Mouse (Mus musculus) spleen, postnatal 10 days (tissue): ENCODE data around the gene Mturn.
A peak's percentile ranks its signal among the peaks of the same experiment; 100 is the strongest.

Experiments
- DNase-seq, 2 experiments: peaks; one replicate each; pipeline ENCODE4 v3.0.0; 2021 to 2022; ENCODE audit warnings: low spot score in 2 of 2

Gene Mturn

DNA sequence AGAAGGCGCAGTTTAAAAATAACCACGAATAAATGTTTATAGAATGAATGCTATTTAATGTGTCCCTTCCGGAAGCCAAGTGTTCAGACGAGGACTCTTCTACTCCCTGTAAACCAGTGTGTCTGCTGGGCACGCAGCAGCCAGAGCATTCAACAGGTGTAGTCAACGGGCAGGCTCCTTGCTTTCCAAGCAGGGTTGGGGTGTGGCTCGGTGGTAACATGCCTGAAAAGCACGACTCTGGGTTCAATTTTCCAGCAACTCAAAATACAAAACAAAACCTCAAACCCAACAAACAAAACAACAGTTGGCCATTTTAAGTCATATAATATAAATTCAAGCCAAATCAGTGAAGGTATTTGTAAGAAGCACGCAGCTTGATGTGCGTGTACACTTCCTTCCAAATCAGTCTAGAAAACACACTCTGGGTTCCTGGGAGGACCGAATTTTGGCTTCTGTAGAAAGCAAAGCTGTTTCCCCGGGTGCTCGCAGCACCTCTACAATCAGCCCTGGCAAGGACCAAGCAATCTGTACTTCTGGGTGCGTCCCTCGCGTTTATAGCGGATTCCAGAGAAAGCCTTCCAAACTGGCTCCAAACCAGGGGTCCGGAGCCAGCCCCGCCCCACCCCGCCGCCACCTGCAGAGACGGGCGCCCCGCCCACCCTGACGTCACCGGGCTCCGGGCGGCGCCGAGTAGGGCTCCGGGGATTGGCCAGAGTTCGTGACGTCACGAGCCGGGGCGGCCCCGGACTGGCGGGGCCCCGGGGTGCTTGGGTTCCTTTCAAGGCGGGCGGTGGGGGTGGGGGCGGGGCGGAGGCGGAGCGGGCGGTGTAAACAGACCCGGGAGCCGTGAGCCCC lies at the start of gene Mturn:
Gene Mturn, plus strand, starts transcription at position 734 of the 855 bp plus-strand sequence.
- DNase-seq = peak; percentile 100

DNA sequence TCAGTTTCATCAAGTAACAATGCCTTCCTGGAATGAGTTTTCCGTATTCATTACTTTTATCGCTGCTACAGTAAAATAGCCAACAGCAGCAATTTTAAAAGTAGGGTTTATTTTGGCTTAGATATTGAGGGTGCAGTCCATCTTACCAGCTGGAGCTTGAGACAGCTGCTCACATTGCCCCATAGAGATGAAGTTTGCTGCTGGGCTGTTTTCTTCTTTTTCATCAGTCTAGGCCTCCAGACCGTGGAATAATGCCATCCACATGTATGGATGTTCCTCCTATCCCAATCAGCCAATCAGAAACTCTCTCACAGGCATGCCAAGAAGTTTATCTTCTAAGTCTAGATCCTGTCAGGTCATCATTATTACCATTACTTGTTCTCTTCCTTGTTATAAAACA lies 41.5 kb upstream of the Mturn start:
- DNase-seq = no peak

DNA sequence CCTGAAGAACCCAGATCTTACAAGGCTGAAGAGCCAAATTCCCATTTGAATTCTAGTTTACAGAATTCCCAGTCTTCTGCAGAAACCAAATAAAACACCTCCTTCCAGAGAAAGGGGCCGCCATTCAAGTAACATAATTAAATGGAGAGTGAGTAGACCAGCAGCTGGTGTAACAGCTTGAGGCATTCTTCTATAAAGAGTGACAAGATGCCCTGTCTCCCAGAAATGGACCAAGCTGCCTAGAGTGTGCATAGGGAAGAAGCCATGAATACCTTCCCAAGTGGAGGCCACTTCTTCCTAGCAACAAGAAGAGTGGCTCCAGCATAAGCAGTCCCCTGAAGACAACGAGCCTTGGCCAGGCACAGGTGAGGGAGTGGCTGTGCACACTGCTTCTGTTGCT lies 39.5 kb upstream of the Mturn start:
- no peak for DNase-seq

DNA sequence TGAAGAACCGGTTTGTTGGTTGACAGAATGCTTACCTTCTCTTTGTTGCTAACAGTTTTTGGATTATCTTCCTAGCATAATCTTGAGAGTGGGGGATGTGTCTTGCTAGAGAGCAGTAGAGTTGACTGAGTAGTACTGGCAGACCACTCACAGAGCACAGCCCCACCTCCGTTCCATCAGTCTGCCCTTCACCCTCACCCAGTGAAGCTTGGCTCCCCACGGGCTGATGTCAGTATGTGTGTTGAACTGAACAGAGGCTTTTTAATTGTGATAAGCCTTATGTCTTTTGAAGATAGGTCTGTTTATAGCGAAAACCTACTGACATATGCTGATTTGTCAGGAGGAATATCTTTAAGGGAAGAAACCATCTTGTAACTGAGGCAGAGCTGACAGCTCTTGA lies 38.2 kb upstream of the Mturn start:
- DNase-seq = no peak

DNA sequence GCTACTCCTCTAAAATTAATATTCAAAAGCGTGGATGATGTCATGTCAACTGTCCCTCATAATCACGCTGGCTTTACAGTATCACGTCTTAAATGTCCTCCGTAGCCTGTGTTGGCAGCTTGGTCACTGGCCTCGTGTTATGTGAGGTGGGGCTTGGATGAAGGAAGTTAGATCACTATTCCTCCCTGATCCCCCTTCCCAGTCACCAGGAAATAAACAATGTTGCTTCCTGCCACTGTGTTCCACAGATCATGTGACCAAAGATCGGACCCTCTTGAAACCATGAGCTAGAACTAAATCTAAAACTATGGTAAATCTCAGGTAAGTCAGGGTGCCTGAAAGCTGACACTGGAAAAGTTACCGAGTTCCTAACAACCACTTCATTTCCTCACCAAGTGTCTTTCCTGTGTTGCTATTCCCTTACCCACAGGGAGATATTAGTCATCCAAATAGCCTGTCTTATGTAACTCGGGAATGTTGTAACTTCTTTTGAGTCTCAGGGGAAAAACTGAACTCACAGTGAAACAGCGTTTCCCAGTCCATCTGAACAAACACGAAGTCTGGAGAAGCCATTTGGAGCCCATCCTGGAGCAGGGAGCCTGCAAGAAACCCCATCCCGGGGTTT lies 25.8 kb upstream of the Mturn start:
- DNase-seq = no peak

DNA sequence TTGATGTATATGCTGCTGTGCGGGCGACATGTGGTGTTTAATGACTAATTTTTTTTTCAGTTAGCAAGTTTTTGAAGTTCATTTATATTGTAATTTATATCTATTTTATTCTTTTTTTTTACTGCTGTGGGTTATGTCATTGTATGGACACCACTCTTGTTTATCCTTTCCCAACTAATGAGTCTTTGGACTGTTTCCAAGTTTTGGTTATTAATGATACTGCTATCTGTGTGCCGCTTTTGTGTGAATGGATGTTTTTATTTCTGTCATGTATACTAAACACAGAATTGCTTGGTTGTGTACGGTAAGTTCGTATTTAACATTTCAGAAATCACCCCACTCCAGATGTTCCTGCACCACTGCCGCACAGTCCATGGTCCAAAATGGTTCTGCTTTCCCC lies 23.6 kb upstream of the Mturn start:
- DNase-seq = no peak

DNA sequence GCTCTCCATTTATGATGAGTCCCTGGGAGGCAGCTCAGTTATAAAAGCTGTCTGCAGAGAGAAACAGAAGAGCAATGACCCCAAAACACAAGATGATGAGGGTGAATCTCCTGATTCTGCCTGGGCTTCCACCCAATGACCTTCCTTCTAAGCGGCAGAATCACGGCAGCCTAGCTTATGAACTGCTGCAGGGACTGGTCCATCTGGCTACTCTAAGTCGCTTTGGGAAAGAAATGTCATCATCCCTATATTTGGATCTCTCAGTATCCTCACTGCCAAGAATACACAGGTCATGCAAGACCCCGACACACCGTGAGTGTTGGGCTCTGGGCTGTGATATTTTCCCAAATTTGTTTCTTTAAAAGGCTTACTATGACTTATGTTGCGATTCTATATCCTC lies 11.6 kb upstream of the Mturn start:
- DNase-seq = no peak

DNA sequence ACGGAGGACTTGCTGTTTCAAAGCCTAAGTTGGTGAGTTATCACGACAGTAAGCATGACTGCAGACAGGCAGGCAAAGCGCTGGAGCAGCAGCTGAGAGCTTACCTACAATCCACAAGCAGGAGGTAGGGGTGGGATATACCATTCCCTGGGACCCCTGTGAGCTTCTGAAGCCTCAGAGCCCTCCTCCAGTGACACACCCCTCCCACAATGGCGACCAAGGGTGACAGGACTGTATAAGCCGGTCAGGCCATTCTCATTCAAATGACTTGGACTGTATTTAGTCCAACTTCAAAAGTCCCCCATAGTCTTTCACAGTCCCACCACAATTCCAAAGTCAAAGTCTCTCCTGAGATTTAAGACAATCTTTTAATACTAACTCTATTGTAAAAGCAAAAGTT lies 8.5 kb upstream of the Mturn start:
- no peak for DNase-seq

DNA sequence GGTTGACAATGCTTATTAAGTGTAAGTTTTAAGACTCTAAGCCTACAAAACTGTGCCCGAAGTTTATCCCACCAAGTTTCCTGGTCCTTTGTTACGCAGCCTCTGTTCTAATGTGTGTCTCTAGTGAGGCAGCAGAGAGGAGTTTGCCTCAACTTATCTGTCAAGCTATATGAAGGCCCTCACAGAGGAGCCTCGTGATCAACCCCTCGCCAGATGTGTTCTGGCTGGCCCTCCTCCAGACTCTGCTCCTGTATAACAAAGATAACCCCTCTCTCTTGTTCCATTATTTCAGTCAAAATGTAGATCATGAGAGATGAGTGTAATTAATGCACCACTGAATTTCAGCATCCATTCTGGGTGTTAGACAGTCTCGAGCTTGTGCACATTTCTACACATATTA lies 1.7 kb upstream of the Mturn start:
- peak; percentile 62 to 81 for DNase-seq

DNA sequence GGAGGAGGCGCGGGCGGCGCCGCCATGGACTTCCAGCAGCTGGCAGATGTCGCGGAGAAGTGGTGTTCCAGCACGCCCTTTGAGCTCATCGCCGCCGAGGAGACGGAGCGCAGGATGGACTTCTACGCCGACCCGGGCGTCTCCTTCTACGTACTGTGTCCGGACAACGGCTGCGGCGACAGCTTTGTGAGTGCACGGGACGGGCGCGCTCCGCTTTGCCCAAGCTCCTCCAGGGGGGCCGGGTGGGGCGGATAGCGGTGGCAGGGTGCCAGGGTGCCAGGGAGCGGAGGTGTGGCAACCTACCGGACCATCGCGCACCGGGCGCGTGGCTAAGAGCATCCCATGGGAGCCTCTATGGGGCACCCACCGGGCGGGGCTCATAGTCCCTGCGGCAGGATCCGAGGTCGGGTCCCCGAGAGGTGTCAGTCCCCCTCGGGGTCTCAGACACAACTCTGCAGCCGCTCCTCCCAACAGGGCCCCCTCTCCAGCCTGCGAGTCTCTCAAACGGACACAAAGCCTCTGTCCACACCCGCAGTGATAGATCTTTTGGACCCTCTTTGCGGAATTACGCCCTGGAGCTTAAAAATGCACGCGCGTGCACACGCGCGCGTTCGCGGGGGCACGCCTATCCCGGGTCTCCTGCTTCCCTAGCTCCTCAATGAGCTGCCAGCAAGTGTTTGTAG lies 463 bp downstream of the Mturn start:
- DNase-seq = peak in 1 of 2 experiments; percentile 83

DNA sequence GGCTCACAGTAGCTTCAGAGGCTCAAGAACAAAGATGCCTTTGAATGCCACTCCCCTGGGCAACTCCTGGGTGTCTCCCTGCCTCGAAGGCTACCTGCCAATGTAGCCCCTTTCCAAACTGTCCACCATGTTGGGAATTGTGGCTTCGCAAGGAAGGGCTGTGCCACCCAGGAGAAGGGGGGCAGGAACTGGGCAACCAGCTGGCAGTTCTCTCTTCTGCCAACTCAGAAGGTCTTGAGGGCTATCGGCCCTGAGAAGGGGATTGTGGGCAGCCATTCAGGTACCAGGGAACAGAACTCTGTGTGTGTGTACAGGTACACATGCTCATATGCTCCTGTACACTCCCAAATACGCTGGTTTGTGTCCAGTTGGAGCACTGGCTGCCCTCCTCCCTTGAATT lies 2.7 kb downstream of the Mturn start:
- no peak for DNase-seq

DNA sequence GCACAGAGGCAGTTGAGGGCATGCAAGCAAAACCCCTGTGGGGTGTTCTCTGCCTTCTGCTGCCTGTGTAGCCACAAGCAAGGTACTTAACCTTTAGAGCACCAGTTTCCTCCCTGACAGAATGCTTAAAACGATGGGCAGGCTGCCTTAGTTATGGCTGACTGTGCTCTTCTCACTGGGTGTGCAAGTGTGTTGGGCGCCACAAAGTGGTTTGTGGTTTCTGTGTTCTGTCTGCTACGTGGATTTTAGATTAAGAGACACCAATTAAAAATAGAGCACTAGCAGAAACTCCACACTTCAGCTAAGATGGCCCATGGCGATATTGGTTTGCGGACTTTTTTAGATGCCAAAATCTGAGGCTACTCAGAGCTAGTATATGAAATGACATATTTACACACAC lies 3.7 kb downstream of the Mturn start:
- DNase-seq = no peak

DNA sequence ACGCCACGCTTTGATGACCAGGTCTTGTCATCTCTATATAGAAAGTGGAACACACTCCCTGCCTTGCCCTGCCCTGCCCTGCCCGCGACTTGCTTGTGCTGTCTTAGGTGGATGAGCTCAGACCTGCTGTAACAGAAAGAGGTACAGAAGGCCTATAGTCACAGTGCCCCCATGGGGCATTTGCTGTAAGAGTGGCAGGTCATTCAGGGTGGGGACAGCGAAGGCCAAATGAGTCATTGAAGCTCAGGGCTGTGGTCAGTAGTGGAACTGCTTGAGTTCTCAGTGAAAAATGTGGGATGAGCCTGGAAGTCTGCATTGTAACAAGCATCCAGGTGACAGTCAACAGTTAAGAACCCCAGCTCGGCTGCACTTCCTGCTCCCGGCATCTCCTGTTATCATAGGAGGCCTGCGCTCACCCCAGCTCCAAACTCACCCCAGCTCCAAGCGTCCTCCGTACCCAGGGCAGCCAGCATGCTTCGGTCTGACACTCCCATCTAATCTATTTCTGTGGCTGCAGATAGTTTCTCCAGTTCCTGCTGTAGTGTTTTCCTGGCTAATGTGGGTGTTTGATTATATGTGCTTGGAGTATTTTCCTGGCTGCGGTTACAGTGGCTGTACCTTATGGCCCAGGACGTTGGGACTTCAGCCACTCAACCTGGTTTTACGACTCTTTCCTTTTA lies 4.4 kb downstream of the Mturn start:
- DNase-seq = peak in 1 of 2 experiments; percentile 22

DNA sequence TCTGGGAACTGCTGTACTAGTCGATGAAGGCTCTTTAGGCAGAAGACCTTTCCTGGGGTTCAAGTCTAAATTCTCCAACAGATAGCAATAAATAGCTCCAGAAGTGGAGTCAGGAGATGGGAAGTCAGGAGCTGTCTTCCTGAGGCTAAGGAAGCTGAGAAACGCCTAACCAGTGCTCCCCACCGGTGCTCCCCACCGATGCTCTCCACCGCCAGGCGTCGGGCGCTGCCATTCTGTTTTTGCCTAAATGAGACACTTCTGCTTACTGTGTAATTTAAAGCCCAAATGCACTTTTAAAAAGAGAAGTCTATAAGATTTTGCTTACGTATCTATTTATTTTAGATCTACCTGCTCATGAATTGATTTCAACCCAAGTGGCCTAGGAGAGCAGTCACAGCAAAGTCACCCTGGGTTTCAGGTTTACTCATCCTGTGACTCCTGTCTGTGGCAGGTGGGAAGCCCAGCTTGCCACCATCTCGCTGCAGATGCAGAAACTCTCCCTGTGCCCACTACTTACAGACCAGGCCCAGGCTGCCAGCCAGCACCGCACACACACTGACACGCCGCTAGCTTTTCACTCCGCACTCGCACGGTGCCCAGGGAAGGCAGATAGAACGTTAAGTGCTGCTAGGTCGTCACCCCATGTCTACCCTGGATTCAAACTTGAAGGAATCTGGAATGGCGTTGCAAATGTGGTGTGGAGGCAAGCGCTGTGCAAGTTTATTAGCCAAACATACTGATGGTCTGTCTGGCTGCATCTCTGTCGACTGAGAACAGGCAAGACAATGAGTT lies 5.7 kb downstream of the Mturn start:
- DNase-seq = no peak

DNA sequence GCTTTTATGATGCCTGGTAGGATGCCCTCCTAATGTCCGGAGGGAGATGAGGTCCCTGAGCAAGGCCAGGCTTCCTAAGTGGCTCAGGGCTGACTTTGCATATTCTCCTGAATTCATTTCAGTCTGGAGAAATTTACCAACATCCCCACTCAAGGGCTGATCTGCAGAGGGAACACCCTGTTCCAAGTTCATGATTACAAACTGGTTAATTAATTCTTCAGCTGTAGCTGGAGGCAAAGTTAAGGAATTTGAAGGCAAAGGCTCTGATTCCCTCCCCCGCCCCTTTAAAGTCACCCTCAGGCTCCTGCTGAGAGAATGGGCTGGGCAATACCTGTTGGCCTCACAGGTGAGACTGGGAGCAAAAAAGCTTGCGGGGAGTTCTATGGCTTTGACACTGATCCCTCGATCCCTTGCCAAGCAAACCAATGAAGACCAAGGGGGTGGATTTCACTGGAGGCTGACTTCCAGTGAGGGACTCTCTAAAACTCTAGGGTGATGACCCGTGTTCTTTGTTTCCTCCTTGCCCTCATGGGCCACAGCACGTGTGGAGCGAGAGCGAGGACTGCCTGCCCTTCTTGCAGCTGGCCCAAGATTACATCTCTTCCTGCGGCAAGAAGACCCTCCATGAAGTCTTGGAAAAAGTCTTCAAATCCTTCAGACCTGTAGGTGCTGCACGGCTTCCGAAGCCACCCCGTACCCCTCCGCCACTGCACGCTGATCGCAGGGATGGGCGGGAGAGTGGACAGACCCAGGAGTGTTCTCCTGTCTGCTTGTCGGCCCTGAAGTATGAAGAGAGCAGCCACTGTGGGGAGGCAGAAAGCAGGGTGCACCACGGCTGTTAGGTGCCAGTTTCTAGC lies 7.3 kb downstream of the Mturn start:
- no peak for DNase-seq

DNA sequence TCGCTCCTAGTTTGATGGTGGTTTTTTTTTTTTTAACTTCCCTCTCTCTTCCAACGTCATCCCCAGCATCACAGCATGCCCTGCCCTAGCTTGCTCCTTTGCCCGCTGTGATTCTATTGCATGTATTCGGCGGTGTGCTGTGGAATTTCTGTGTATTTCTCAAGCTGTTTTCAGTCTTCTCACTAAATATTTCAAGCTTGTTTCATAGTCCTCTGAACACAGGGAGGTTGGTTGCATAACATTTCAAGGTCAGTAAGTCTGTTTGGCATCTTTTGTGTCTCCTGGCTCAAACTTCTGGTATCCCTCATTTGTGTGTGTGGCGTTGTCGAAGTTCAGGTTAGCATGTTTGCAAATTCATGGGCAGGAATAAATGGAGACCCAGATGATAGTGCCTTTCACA lies 8.3 kb downstream of the Mturn start:
- no peak for DNase-seq

DNA sequence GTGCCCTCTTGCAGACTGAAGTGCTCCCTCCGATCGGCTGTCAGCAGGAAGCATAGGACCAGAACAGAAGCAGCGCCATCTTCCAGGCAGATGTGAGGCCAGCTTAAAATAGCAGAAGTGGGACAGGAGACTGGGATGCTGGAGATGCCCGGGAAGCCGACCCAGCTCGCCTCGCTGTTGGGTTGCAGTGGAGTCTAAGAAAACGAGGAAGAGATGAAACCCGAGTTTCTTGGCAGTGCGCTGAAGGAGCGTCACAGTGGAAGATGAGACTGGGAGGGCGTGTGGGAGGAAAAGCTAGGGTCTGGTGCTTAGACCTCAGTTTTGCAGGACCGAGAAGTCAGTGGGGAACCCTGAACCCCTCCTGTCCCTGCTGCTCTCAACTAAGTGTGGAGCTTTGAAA lies 9.4 kb downstream of the Mturn start:
- DNase-seq = no peak

DNA sequence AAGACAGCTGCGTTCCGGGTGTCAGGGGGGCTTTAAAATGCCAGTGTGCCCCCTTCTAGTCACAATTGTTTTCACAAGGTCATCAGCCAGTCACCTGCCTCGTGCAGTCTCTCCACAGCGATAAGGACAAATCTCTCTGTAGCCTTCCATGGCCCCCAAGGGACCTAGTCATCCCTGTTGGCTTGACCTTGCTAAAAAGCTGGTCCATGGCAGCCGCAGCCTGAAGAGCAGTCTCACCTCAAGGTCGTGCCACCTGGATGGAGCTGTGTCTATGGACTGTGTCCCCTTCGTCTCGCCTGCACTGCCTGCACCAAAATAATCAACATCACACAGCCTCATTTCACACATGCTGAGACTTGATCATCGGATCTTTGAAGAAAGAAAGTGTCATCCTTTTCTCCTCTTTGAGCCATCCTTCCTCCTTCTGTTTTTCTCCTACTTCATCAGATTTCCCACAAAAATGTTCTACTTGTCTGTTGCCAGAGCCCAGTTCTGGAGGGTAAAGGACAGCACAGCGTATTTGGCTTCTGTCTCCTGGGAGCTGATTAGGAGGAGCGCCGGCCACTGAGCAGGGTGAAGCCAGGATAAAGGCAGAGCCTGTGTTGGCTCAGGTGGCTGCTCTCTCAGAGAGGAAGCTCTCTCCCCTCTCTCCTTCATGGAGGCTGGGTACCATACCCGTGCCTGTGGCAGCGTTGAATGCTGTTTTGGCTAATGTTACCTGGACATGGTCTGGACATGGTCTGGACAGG lies 10.1 kb downstream of the Mturn start:
- DNase-seq = no peak

DNA sequence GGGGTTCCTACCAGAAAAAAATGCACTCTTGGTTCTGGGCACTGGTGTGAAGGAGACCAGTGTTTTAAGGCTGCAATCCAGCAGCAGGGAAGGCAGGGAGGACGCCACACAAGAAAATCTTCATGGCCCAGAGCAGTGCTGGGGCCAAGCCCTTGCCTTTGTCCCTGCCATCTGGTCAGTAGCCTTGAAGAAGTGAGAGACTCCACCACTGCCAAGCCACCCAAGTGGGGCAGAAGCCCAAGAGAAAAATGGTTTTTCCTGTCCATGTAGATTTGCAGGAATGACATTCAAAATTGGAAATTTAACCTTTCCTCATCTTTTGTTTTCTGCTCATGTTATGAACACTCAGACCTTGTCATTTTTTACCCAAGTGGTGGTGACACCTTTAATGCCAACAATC lies 10.8 kb downstream of the Mturn start:
- no peak for DNase-seq

DNA sequence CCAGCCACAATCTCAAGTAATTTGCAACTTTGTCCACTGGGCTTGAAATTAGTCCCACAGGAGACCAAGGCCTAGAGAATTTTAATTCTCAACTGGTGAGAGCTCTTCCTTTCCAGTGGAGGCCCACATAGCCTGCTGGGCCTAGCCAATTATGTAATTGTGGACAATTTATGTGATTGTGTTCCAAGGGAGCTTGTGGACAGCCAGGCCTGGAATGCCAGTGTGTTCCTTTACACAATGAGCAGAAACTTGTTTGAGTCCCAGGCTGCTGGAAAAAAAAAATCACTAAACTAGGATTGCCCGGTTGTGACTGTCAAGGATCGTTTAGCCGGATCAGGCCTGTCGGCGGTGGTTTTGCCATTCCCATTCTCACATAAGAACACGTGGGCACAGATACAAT lies 11.9 kb downstream of the Mturn start:
- no peak for DNase-seq
